Mouse (Mus musculus): ENCODE measurements at regions not wholly inside any gene's neighbourhood (a gene's known extent, or its start where the extent isn't known, plus 50 kb on each side); places are given as distances from the start of the nearest gene placed in this dataset.
"Not testable (repeated sequence)": the region's sequence is repeated elsewhere in the genome, so short reads cannot be mapped to it uniquely, and the experiment has no call there.

- H3K4me1 ChIP-seq (replicated peaks): no peaks in the 10 kb centered on the region
Measured at GRCm38 (mm10) chr3:38275321-38275720, 209.3 kb downstream of the Ankrd50 start.

GRCm38 (mm10) chr3:38270742-38271141 is 213.9 kb downstream of the Ankrd50 start:
- H3K27ac ChIP-seq: no peak overlapping the region
- ATAC-seq: no peak
- no peaks in the 10 kb centered on the region for H3K27me3 ChIP-seq
- no peak overlapping the region for H3K4me2 ChIP-seq (replicated peaks)
- no peak overlapping the region for H3K9ac ChIP-seq (replicated peaks)
- peaks cover 8% of the 10 kb centered on the region; the same call in 1 of the 2 replicates for H3K9me3 ChIP-seq
- WGBS: 79% methylated on average over 6 of the region's 6 CpGs
- H3K36me3 ChIP-seq: no peaks in the 10 kb centered on the region
- H3K4me3 ChIP-seq (replicated peaks): no peak overlapping the region
- H3K4me1 ChIP-seq (replicated peaks): no peaks in the 10 kb centered on the region

More at GRCm38 (mm10) chr3:38275321-38275720, 209.3 kb downstream of the Ankrd50 start:
- no peak overlapping the region for H3K27ac ChIP-seq
- H3K27me3 ChIP-seq: no peaks in the 10 kb centered on the region
- no peak for ATAC-seq
- no peak overlapping the region for H3K4me3 ChIP-seq (replicated peaks)
- H3K36me3 ChIP-seq: no peaks in the 10 kb centered on the region
- no peak overlapping the region for H3K9ac ChIP-seq (replicated peaks)
- no peaks in the 10 kb centered on the region for H3K9me3 ChIP-seq
- H3K4me2 ChIP-seq (replicated peaks): no peak overlapping the region
- WGBS: 64% methylated on average over 2 of the region's 2 CpGs

GRCm38 (mm10) chr3:38268226-38268625 is 216.4 kb downstream of the Ankrd50 start:
- peaks cover 6% of the 10 kb centered on the region for H3K4me1 ChIP-seq (replicated peaks)
- no peak overlapping the region for H3K9ac ChIP-seq (replicated peaks)
- H3K4me2 ChIP-seq (replicated peaks): no peak overlapping the region
- H3K27ac ChIP-seq: no peak overlapping the region
- H3K4me3 ChIP-seq (replicated peaks): no peak overlapping the region
- H3K27me3 ChIP-seq: no peaks in the 10 kb centered on the region
- H3K36me3 ChIP-seq: no peaks in the 10 kb centered on the region
- 98% methylated on average over 7 of the region's 7 CpGs for WGBS
- ATAC-seq: no peak
- peaks cover 8% of the 10 kb centered on the region; the same call in 1 of the 2 replicates for H3K9me3 ChIP-seq

- H3K36me3 ChIP-seq: no peaks in the 10 kb centered on the region
- no peak overlapping the region for H3K27ac ChIP-seq
- H3K9ac ChIP-seq (replicated peaks): no peak overlapping the region
- no peak overlapping the region for H3K4me3 ChIP-seq (replicated peaks)
- H3K9me3 ChIP-seq: peaks cover 8% of the 10 kb centered on the region; the same call in 1 of the 2 replicates
- peak; percentile 18; the same call in 1 of the 2 replicates for ATAC-seq
- no peaks in the 10 kb centered on the region for H3K27me3 ChIP-seq
- H3K4me2 ChIP-seq (replicated peaks): no peak overlapping the region; the same call in 1 of the 2 replicates
- 45% methylated on average over 16 of the region's 16 CpGs for WGBS
- H3K4me1 ChIP-seq (replicated peaks): peaks cover 26% of the 10 kb centered on the region
Measured at GRCm38 (mm10) chr3:38263261-38264141, 221.1 kb downstream of the Ankrd50 start.

- no peaks in the 10 kb centered on the region for H3K27me3 ChIP-seq
- no peak overlapping the region for H3K9ac ChIP-seq (replicated peaks)
- no peak overlapping the region for H3K4me2 ChIP-seq (replicated peaks)
- peaks cover 42% of the 10 kb centered on the region for H3K4me1 ChIP-seq (replicated peaks)
- H3K9me3 ChIP-seq: peaks cover 8% of the 10 kb centered on the region; the same call in 1 of the 2 replicates
- WGBS: 45% methylated on average over 11 of the region's 11 CpGs
- H3K27ac ChIP-seq: no peak overlapping the region
- no peaks in the 10 kb centered on the region for H3K36me3 ChIP-seq
- no peak overlapping the region for H3K4me3 ChIP-seq (replicated peaks)
- ATAC-seq: peak; percentile 49
Measured at GRCm38 (mm10) chr3:38261326-38262075, 223.1 kb downstream of the Ankrd50 start.

GRCm38 (mm10) chr3:38259223-38259622 is 225.4 kb downstream of the Ankrd50 start:
- H3K4me1 ChIP-seq (replicated peaks): peaks cover 43% of the 10 kb centered on the region
- not testable (repeated sequence) for H3K27ac ChIP-seq; H3K9ac ChIP-seq (replicated peaks); H3K27me3 ChIP-seq; ATAC-seq; H3K4me2 ChIP-seq (replicated peaks); H3K4me3 ChIP-seq (replicated peaks); H3K9me3 ChIP-seq; H3K36me3 ChIP-seq
- 93% methylated on average over 8 of the region's 8 CpGs for WGBS

GRCm38 (mm10) chr3:38257843-38258290 is 226.8 kb downstream of the Ankrd50 start:
- Histone ChIP-seq H3K9me3 (no peaks in the 10 kb centered on the region), H3K9ac (replicated peaks) (no peak overlapping the region), H3K4me1 (replicated peaks) (peaks cover 33% of the 10 kb centered on the region), H3K4me2 (replicated peaks) (no peak overlapping the region), H3K4me3 (replicated peaks) (no peak overlapping the region), H3K27me3 (no peaks in the 10 kb centered on the region), H3K36me3 (no peaks in the 10 kb centered on the region), H3K27ac (no peak overlapping the region)
- 70% methylated on average over 14 of the region's 14 CpGs for WGBS
- no peak for ATAC-seq

- Histone ChIP-seq H3K27ac (no peak overlapping the region), H3K9me3 (no peaks in the 10 kb centered on the region), H3K4me2 (replicated peaks) (no peak overlapping the region), H3K9ac (replicated peaks) (no peak overlapping the region), H3K4me3 (replicated peaks) (no peak overlapping the region), H3K4me1 (replicated peaks) (peaks cover 28% of the 10 kb centered on the region), H3K36me3 (no peaks in the 10 kb centered on the region), H3K27me3 (no peaks in the 10 kb centered on the region)
- whole genome bisulfite sequencing: 57% methylated on average over 14 of the region's 14 CpGs
- no peak for ATAC-seq
Measured at GRCm38 (mm10) chr3:38257076-38257842, 227.4 kb downstream of the Ankrd50 start.

- peaks cover 17% of the 10 kb centered on the region for H3K4me1 ChIP-seq (replicated peaks)
- no peak overlapping the region for H3K4me3 ChIP-seq (replicated peaks)
- no peak overlapping the region for H3K27ac ChIP-seq
- no peaks in the 10 kb centered on the region for H3K27me3 ChIP-seq
- no peak overlapping the region for H3K9ac ChIP-seq (replicated peaks)
- H3K9me3 ChIP-seq: no peaks in the 10 kb centered on the region
- WGBS: 7% methylated on average over 2 of the region's 2 CpGs
- no peaks in the 10 kb centered on the region for H3K36me3 ChIP-seq
- no peak overlapping the region for H3K4me2 ChIP-seq (replicated peaks)
- peak; percentile 75 for ATAC-seq
Measured at GRCm38 (mm10) chr3:38255674-38256073, 229.0 kb downstream of the Ankrd50 start.

- WGBS: 78% methylated on average over 2 of the region's 2 CpGs
- Histone ChIP-seq H3K27ac (no peak overlapping the region), H3K4me1 (replicated peaks) (peaks cover 17% of the 10 kb centered on the region), H3K9me3 (no peaks in the 10 kb centered on the region), H3K4me3 (replicated peaks) (no peak overlapping the region), H3K9ac (replicated peaks) (no peak overlapping the region), H3K4me2 (replicated peaks) (no peak overlapping the region), H3K27me3 (no peaks in the 10 kb centered on the region), H3K36me3 (no peaks in the 10 kb centered on the region)
- ATAC-seq: peak; percentile 51
Measured at GRCm38 (mm10) chr3:38254896-38255295, 229.7 kb downstream of the Ankrd50 start.

- 79% methylated on average over 2 of the region's 2 CpGs for WGBS
- no peak overlapping the region for H3K27ac ChIP-seq
Measured at GRCm38 (mm10) chr3:38251592-38251991, 233.1 kb downstream of the Ankrd50 start.

More at GRCm38 (mm10) chr3:38251592-38251991, 233.1 kb downstream of the Ankrd50 start:
- Histone ChIP-seq H3K4me2 (replicated peaks) (no peak overlapping the region), H3K9me3 (no peaks in the 10 kb centered on the region), H3K36me3 (no peaks in the 10 kb centered on the region), H3K4me3 (replicated peaks) (no peak overlapping the region), H3K27me3 (no peaks in the 10 kb centered on the region), H3K9ac (replicated peaks) (no peak overlapping the region), H3K4me1 (replicated peaks) (peaks cover 2% of the 10 kb centered on the region)
- ATAC-seq: no peak

Data from midbrain, embryonic 13.5 days (tissue).